Mouse (Mus musculus) hindbrain, embryonic 13.5 days (tissue): ENCODE measurements at regions not wholly inside any gene's neighbourhood (a gene's known extent, or its start where the extent isn't known, plus 50 kb on each side); places are given as distances from the start of the nearest gene placed in this dataset.
"Not testable (repeated sequence)": the region's sequence is repeated elsewhere in the genome, so short reads cannot be mapped to it uniquely, and the experiment has no call there.

ENCODE experiments used
- ATAC-seq: fragments of 200-750 bp; cut with Nextera tagmentation; 2 replicates; pipeline ENCODE4 v1.8.0; 2017; ENCODE audit warnings: moderate TSS enrichment; ENCODE audit not compliant: low FRiP score
- H3K27ac ChIP-seq: fragments of 300-500 bp; sonication (generic); 2 replicates; pipeline ENCODE4 v1.5.1; 2015; ENCODE audit warnings: inconsistent platforms, mild to moderate bottlenecking, moderate library complexity
- H3K27me3 ChIP-seq: fragments of 300-500 bp; sonication (generic); 2 replicates; pipeline ENCODE4 v1.6.1; 2015; ENCODE audit warnings: mild to moderate bottlenecking, inconsistent platforms
- H3K36me3 ChIP-seq: fragments of 300-500 bp; sonication (generic); 2 replicates; pipeline ENCODE4 v1.6.1; 2015; ENCODE audit warnings: mild to moderate bottlenecking, inconsistent platforms
- H3K4me1 ChIP-seq: fragments of 300-500 bp; sonication (generic); replicated peaks from 2 replicates; pipeline ENCODE4 v1.6.1; 2015; ENCODE audit warnings: inconsistent platforms
- H3K4me2 ChIP-seq: fragments of 300-500 bp; sonication (generic); 2 replicates; pipeline ENCODE4 v1.6.1; 2015; ENCODE audit warnings: inconsistent platforms, mild to moderate bottlenecking, moderate library complexity
- H3K4me3 ChIP-seq: fragments of 300-500 bp; sonication (generic); 2 replicates; pipeline ENCODE4 v1.5.1; 2015; ENCODE audit warnings: mild to moderate bottlenecking, inconsistent platforms
- H3K9ac ChIP-seq: fragments of 300-500 bp; sonication (generic); 2 replicates; pipeline ENCODE4 v1.6.1; 2015; ENCODE audit warnings: mild to moderate bottlenecking, inconsistent platforms
- H3K9me3 ChIP-seq: fragments of 300-500 bp; sonication (generic); 2 replicates; pipeline ENCODE4 v1.6.1; 2016; ENCODE audit warnings: inconsistent platforms
- WGBS: fragments of 180-500 bp; shearing (Covaris S2); methylation state at CpG from one replicate; pipeline ENCODE4 v1.1.7; 2015; 5-methylcytosine and 5-hydroxymethylcytosine counted together

DNA sequence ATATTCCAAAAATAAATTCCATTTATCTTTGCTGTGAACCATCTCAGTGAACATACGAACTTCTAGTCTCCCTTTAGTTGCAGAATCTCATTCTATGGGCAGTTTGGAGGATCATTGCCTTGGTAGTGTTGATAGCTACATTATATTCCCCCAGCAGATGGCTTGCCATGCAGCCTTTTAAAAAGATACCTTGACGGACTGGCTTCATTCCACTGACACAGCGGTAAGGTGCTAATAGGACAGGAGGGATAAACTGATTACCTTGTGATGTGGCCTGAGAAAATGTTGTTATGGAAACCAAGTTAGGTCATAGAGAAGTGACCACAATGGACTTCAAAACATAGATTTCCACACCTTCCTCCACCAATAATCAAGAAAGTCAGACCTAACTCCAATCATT lies 215.5 kb upstream of the Tmc3 start:
- Histone ChIP-seq H3K4me1 (no peaks in the 10 kb centered on the region), H3K27me3 (no peaks in the 10 kb centered on the region), H3K36me3 (no peaks in the 10 kb centered on the region), H3K27ac (no peak overlapping the region), H3K9me3 (no peaks in the 10 kb centered on the region), H3K4me3 (no peak overlapping the region), H3K9ac (no peak overlapping the region), H3K4me2 (no peak overlapping the region)
- no peak for ATAC-seq
- 82% methylated on average over 3 of the region's 3 CpGs for WGBS

DNA sequence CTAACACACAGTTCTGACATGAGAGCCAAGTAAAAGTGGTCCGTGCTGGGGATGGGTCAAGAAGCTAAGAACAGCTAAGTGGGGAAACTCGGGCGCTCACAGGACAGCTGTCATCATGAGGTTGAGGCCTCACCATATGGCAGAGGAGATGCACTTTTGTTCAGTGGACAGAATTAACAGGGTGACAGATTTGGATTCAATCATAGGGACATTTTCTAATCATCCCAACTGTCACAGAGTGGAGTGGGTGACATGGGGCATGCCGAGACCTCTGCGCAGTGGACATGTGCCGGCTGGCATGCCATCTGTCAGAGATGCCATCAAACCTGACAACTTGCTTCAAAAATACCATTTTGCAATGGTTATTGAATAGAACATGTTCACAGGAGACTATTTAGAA lies 215.1 kb upstream of the Tmc3 start:
- no peaks in the 10 kb centered on the region for H3K27me3 ChIP-seq
- no peak for ATAC-seq
- WGBS: 73% methylated on average over 6 of the region's 6 CpGs
- H3K9ac ChIP-seq: no peak overlapping the region
- H3K4me2 ChIP-seq: no peak overlapping the region
- H3K27ac ChIP-seq: no peak overlapping the region
- no peak overlapping the region for H3K4me3 ChIP-seq
- no peaks in the 10 kb centered on the region for H3K9me3 ChIP-seq
- no peaks in the 10 kb centered on the region for H3K36me3 ChIP-seq
- H3K4me1 ChIP-seq: no peaks in the 10 kb centered on the region

DNA sequence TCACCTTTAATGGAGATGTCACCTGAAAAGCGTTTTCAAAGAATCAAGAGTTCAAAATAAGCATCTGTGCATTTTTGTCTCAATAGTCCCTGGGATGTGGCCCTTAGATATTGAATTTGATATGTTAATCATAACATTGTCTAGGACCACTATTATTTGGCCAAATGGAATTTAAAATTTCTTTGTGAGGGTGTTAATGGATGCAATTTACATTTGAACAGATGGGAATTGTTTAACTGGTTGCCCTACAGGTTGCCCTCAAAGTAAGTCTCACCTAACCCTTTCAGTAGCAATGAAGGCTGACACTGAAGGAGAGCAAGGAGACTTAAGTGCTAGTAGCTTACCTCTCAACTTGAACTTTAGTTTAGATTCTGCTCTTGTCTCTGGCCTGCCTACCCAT lies 207.9 kb upstream of the Tmc3 start:
- 75% methylated on average over 1 of the region's 1 CpGs for WGBS
- ATAC-seq: no peak

DNA sequence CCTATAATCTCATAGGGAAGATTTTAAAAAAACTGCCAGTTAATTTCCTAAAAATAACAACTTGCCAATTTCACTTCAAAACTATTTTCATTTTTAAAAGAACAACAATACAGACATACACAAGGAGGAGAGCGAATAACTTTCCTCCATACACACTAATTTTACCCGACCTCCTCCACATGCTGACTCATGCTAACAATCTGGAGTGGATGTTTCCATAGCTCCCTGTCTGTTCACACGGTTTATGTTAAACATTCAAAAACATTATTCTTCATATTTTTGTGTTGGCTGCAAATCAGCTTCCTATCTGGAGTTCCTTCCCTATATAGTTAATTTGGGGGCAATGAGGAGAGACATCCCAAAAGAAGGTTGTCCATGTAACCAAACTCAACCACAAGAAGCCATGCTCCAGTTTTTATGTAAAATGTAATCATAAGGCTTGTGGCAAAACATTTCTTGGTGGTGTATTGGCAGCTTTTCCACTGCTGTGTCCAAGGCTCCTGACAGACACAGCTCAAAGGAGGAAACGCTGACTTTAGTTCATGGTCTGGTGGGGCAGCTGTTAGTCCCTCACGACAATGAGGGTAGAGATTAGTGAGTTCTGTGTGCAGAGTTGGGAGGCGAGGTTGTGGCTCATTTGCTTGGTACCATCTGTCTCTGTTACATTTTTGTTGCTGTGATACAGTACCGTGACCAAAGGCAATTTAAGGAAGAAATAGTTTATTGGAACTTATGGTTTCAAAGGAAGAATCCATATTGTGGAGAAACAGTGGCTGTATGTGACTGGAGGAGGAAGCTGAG lies 203.1 kb upstream of the Tmc3 start:
- ATAC-seq: no peak
- 0 out of 2 replicates have a peak overlapping the region, but pooled peaks have one; percentile 15 for H3K4me2 ChIP-seq
- peaks cover 24% of the 10 kb centered on the region for H3K4me1 ChIP-seq
- peak overlapping the region; percentile 74 for H3K27ac ChIP-seq
- H3K9ac ChIP-seq: no peak overlapping the region
- 70% methylated on average over 7 of the region's 7 CpGs for WGBS
- H3K36me3 ChIP-seq: no peaks in the 10 kb centered on the region
- no peaks in the 10 kb centered on the region for H3K27me3 ChIP-seq
- H3K4me3 ChIP-seq: no peak overlapping the region
- H3K9me3 ChIP-seq: no peaks in the 10 kb centered on the region

More for the DNA sequence above, 207.9 kb upstream of the Tmc3 start:
- H3K4me1 ChIP-seq: peaks cover 11% of the 10 kb centered on the region
- no peak overlapping the region for H3K27ac ChIP-seq
- H3K36me3 ChIP-seq: no peaks in the 10 kb centered on the region
- no peak overlapping the region for H3K4me3 ChIP-seq
- no peaks in the 10 kb centered on the region for H3K27me3 ChIP-seq
- no peaks in the 10 kb centered on the region for H3K9me3 ChIP-seq
- H3K9ac ChIP-seq: no peak overlapping the region
- no peak overlapping the region for H3K4me2 ChIP-seq

DNA sequence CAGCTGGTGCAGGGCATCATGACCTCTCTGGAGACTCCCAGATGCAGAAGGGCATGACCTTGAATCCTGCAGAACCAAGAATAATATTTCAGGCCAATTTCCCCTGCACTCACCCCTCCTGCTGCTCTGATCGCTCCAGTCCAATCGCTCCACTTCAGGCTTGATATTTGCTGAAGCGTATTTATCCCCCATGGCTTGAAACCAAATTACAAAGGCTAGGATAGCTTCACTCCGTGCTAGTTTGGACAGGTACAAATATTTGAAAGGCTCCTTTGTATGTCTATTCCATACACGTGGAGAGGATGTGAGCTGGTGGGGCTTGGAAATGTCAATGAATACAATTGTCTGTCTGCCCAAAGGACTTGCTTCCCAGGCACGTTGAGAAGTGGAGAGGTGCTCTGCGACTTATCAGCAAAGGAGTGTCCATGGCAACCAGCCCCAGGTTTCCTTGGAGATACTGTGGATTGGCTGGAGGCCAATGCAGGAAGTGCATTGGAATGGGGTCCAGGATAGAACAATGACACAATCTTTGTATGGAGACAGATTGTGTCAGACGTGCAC lies 201.8 kb upstream of the Tmc3 start:
- 0 out of 2 replicates have a peak overlapping the region, but pooled peaks have one; percentile 1 for H3K9ac ChIP-seq
- peak; percentile 96 for ATAC-seq
- H3K4me3 ChIP-seq: 0 out of 2 replicates have a peak overlapping the region, but pooled peaks have one; percentile 12

DNA sequence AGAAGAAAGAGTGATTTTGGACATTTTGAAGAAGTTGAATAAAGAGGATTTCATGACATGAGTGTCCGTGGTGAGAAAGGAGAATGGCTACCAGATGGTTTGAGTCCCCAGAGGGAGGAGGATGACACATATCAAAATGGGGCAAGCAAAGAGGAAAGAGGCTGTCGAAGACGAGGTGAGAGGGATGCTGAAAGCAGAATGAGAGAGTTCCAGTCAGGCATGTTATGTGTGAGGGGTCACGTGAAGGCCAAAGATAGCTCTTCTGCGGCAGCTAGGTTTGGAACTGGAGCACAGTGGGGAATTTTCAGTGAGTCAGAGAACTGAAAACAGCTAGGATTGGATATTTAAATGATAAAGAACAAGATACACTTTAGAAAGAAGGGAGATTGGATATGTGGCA lies 193.3 kb upstream of the Tmc3 start:
- no peaks in the 10 kb centered on the region for H3K9me3 ChIP-seq
- WGBS: 78% methylated on average over 5 of the region's 5 CpGs
- no peaks in the 10 kb centered on the region for H3K27me3 ChIP-seq
- H3K27ac ChIP-seq: no peak overlapping the region
- H3K9ac ChIP-seq: no peak overlapping the region
- no peak overlapping the region for H3K4me3 ChIP-seq
- H3K4me1 ChIP-seq: no peaks in the 10 kb centered on the region
- ATAC-seq: no peak
- H3K4me2 ChIP-seq: no peak overlapping the region
- no peaks in the 10 kb centered on the region for H3K36me3 ChIP-seq

More for the DNA sequence above, 201.8 kb upstream of the Tmc3 start:
- H3K4me1 ChIP-seq: peaks cover 24% of the 10 kb centered on the region
- H3K27me3 ChIP-seq: no peaks in the 10 kb centered on the region
- H3K9me3 ChIP-seq: no peaks in the 10 kb centered on the region
- H3K27ac ChIP-seq: peak overlapping the region; percentile 75
- H3K4me2 ChIP-seq: peak overlapping the region; percentile 35
- 6% methylated on average over 8 of the region's 8 CpGs for WGBS
- no peaks in the 10 kb centered on the region for H3K36me3 ChIP-seq

DNA sequence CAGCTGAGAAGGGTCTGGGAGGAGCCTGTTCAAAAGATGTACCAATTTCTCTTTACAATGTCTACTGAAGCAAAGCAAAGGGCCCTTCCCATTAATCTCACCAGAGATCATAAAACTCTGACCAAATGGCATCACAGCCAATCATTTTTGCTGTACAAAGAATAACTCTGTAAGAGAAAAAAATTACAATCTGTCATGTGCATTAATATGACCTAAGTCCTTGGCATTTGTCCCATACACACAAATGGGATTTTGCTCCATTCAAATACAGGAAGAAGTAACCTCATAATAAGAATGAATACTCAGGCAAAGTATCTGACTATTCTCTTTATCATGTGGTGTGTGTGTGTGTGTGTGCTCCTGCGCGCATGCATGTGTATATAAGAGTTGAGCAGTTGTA lies 192.5 kb upstream of the Tmc3 start:
- no peaks in the 10 kb centered on the region for H3K27me3 ChIP-seq
- no peak overlapping the region for H3K4me3 ChIP-seq
- WGBS: 96% methylated on average over 2 of the region's 2 CpGs
- no peak overlapping the region for H3K9ac ChIP-seq
- no peak for ATAC-seq
- no peaks in the 10 kb centered on the region for H3K9me3 ChIP-seq
- H3K4me1 ChIP-seq: no peaks in the 10 kb centered on the region
- no peak overlapping the region for H3K27ac ChIP-seq
- no peaks in the 10 kb centered on the region for H3K36me3 ChIP-seq
- H3K4me2 ChIP-seq: no peak overlapping the region

DNA sequence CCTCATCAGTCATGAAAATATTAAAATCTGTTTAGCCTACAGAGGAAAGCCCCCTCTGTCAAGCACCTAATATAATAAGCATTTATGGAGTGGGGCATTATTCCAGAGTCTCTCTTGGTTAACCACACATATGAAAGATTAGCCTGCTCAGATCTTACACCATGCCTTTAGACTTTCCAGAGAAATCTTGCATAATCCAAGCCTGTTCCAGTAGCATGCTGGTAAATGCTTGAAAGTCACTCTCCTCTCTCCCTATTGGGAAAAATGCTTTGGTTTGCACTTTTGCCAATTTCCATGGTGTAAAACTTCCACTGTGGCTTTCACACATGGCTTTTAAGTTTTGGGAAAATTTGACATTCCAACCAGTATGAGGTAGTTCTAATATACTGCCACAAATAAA lies 192.1 kb upstream of the Tmc3 start:
- no peak for ATAC-seq
- Histone ChIP-seq H3K27ac (no peak overlapping the region), H3K4me1 (no peaks in the 10 kb centered on the region), H3K4me2 (no peak overlapping the region), H3K9ac (no peak overlapping the region), H3K4me3 (no peak overlapping the region), H3K27me3 (no peaks in the 10 kb centered on the region), H3K9me3 (no peaks in the 10 kb centered on the region), H3K36me3 (no peaks in the 10 kb centered on the region)

DNA sequence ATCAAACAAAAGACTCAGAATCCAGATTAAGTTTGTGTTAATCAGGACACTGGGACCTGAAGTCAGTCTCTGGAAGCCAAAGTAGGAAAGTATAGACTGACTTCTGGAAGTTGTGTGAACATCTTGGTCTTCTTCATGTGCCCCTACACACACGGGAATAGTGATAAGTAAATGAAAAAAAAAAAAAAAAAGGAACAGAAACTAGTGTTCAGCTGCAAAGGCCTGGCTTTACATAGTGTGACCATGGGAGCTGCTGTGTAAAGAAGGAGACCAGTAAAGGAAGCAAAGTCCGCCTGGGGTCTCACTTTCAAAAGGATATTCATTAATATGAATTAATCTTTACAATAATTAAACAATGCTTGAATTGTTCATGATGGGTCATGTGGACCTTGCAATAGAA lies 190.6 kb upstream of the Tmc3 start:
- Histone ChIP-seq H3K4me1 (no peaks in the 10 kb centered on the region), H3K27me3 (no peaks in the 10 kb centered on the region), H3K9ac (no peak overlapping the region), H3K36me3 (no peaks in the 10 kb centered on the region), H3K4me2 (no peak overlapping the region), H3K9me3 (no peaks in the 10 kb centered on the region), H3K4me3 (no peak overlapping the region), H3K27ac (no peak overlapping the region)
- no peak for ATAC-seq
- 66% methylated on average over 2 of the region's 2 CpGs for WGBS

DNA sequence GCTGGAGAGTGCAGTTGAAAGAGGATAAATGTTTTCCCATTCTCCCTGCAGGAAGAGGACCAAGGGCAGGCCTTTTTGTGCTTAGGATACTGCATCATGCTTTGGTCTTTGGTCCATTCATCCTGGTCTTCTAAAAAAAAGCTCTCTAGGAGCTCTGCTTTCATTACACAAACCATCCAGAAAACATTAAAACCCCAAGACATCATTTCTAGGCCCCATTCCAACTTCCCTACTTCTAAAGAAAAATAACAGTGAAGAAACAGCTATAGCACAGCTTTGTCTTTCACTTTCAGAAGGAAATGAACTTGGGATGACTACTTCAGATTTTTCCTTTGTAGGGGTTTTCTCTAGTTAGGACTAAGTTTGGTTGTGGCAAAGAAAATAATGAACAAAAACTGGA lies 185.1 kb upstream of the Tmc3 start:
- Histone ChIP-seq H3K9ac (no peak overlapping the region), H3K4me2 (no peak overlapping the region), H3K9me3 (no peaks in the 10 kb centered on the region), H3K27ac (no peak overlapping the region), H3K36me3 (no peaks in the 10 kb centered on the region), H3K27me3 (no peaks in the 10 kb centered on the region), H3K4me1 (no peaks in the 10 kb centered on the region), H3K4me3 (no peak overlapping the region)
- ATAC-seq: no peak

DNA sequence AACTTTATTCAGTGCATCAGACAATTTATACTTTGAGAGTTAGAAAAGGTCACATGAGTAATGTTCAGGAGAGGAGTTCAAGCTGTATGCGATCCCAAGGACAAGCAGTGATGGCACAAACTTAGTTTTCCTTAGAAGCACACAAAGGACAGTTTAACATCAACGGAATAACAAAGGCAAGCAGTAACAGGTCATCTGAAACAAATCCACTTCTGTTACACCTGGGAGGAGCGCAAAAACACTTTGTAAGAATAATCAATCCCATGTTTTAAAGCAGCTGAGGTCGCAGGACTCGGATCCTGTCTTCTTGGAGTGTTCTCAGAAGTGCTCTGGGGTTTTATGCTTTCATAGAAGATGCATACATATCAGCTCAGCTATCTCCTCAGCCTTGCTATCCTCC lies 183.7 kb upstream of the Tmc3 start:
- Histone ChIP-seq H3K4me2 (no peak overlapping the region), H3K27me3 (no peaks in the 10 kb centered on the region), H3K9ac (no peak overlapping the region), H3K27ac (no peak overlapping the region), H3K4me3 (no peak overlapping the region), H3K36me3 (no peaks in the 10 kb centered on the region), H3K9me3 (no peaks in the 10 kb centered on the region), H3K4me1 (no peaks in the 10 kb centered on the region)
- WGBS: 81% methylated on average over 5 of the region's 5 CpGs
- ATAC-seq: no peak

DNA sequence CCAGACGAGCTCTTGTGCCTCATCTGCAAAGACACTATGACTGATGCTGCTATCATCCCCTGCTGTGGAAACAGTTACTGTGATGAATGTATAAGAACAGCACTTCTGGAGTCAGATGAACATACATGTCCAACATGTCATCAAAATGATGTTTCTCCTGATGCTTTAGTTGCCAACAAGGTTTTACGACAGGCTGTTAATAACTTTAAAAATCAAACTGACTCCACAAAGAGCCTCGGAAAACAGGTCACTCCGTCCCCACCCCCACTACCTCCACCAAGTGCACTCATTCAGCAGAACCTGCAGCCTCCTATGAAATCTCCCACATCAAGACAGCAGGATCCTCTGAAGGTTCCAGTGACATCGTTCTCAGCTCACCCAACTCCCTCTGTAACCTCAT lies 172.0 kb upstream of the Tmc3 start:
- H3K4me2 ChIP-seq, H3K9me3 ChIP-seq, H3K27me3 ChIP-seq, ATAC-seq, H3K36me3 ChIP-seq, H3K4me3 ChIP-seq, H3K9ac ChIP-seq, H3K4me1 ChIP-seq, H3K27ac ChIP-seq: not testable (repeated sequence)
- 90% methylated on average over 5 of the region's 5 CpGs for WGBS

DNA sequence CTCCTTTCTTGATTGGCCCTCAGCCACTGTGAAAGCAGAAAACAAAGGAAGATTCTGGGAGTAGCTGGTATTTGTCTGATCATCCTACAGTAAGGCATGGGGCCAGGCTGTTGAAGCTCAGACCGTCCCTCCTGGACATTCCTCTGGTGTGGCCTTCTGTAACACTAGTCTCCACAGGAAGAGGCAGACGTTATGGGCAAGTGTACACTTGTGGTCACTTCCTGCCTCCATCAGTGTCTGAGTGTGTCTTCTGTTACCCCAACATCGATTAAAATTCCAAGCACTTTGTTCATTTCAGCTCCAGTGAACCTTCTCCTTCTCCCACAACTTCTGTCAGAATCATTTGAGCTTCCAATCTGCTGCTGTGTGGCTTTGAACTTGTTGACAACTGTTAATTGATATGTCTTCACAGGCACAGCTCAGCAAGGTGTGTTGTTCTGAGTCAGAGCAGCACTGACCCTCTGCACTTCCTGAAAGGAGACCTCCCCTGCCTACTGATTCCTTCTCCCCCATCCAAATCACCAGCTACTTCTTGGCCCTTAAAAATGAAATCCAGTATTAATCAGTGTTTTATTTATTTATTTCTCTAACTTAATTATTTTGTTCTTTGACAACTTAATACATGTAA lies 154.7 kb upstream of the Tmc3 start:
- Histone ChIP-seq H3K27ac (no peak overlapping the region), H3K4me3 (no peak overlapping the region), H3K27me3 (no peaks in the 10 kb centered on the region)

More for the DNA sequence above, 154.7 kb upstream of the Tmc3 start:
- no peak for ATAC-seq
- Histone ChIP-seq H3K36me3 (no peaks in the 10 kb centered on the region), H3K4me1 (peaks cover 5% of the 10 kb centered on the region), H3K9me3 (no peaks in the 10 kb centered on the region), H3K4me2 (no peak overlapping the region), H3K9ac (no peak overlapping the region)
- 78% methylated on average over 3 of the region's 3 CpGs for WGBS
